Mouse (Mus musculus) thymus, adult 2 months (tissue): ENCODE measurements at regions not wholly inside any gene's neighbourhood (a gene's known extent, or its start where the extent isn't known, plus 50 kb on each side); places are given as distances from the start of the nearest gene placed in this dataset.

Experiments
- CTCF ChIP-seq: fragments of 200-500 bp; IDR thresholded peaks from 2 replicates; pipeline ENCODE4 v1.5.1; 2012; ENCODE audit warnings: mild to moderate bottlenecking, control low read depth, low read length, moderate library complexity, borderline replicate concordance; ENCODE audit not compliant: control insufficient read depth, poor library complexity, insufficient read depth; ENCODE audit errors: extremely low read depth
- POLR2A ChIP-seq: fragments of 200-500 bp; IDR thresholded peaks from 2 replicates; pipeline ENCODE4 v1.6.1; 2012; ENCODE audit warnings: mild to moderate bottlenecking, low read length, control low read depth, moderate library complexity; ENCODE audit not compliant: control insufficient read depth, poor library complexity, insufficient read depth; ENCODE audit errors: extremely low read depth

DNA sequence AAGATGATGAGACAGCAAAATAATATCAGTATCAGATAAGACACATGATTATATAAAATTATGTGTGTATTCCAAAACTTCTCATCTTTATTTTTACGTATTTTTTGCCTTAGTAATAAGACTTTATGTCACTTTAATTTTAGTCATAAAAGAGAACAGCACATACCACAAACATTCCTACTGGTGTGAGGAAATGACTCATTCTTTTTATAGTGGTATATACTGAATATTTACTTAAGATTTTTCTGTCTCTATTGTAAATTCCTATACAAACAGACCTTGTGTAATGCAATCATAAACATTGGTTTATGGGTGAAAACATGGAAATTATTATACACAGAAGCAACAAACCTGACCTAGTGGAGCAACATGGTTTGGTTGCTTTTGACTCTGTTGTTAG, 173.4 kb upstream of the Avpr1a start:
- TF ChIP-seq CTCF, result no peak
- TF ChIP-seq POLR2A, result no peak
